Mouse (Mus musculus) lung, postnatal 10 days (tissue): ENCODE measurements around the gene Map3k7.

Experiments used
- DNase-seq: peaks from one replicate; pipeline ENCODE4 v3.0.0; 2021

The Map3k7 gene

GRCm38 (mm10) chr4:32062381-32063059, 98.6 kb downstream of the Map3k7 start:
- peak; percentile 10 for DNase-seq

- no peak for DNase-seq
These were observed 99.4 kb downstream of the Map3k7 start for GRCm38 (mm10) chr4:32063291-32063690.
